In the genomic region with DNA sequence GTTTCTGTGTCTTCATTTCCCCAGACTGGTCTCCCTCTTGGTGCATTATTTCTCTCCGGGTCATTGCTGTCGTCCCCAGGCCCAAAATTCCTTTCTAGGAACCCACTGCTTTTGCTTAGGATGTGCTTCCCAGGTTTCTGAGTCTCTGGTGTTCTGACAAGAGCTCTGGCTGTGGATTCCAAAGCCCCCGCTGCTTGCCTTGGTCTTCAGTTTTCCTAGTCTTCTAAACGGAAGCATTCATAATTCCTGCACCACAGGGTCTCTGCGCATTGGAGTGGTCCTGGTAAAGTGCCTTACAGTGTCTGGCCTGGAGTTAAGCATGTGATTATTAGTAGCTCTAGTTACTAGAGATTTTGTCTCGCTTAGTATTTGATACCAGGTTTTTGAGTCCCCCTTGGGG, we compare ENCODE assay signal across 1 mouse cellular context.
TF ChIP-seq lines count a peak whose summit lies in the region.

No protein-coding gene starts in this region.

TF ChIP-seq in CH12.LX, 34 proteins besides CTCF, POLR2A, EP300 and RAD21:
- no peak for TF ChIP-seq MAZ (IDR thresholded peaks at IDR 0.05; ENCODE audit: low read depth, low read length)
- no peak for TF ChIP-seq MXI1 (IDR thresholded peaks at IDR 0.05; ENCODE audit: low read depth, low read length)
- no peak for TF ChIP-seq ETS1 (conservative IDR thresholded peaks at IDR 0.05; ENCODE audit: low read depth, low read length)
- TF ChIP-seq MAX (IDR thresholded peaks at IDR 0.05; ENCODE audit: low read length): no peak
- no peak for TF ChIP-seq PAX5 (IDR thresholded peaks at IDR 0.05; ENCODE audit: low read length)
- no peak for TF ChIP-seq CHD2 (IDR thresholded peaks at IDR 0.05; ENCODE audit: low read length)
TF ChIP-seq in CH12.LX: peak in this region for 0.
